Mouse (Mus musculus): ENCODE measurements around the gene Txnrd3.

Gene Txnrd3

GRCm38 (mm10) chr6:89655011-89655410, 11.2 kb downstream of the Txnrd3 start:
- DNase-seq (ENCODE audit: low spot score): no peak

- no peak for DNase-seq (ENCODE audit: low spot score)
These were observed 14.6 kb downstream of the Txnrd3 start for GRCm38 (mm10) chr6:89658342-89658741.

GRCm38 (mm10) chr6:89658931-89659330, 15.1 kb downstream of the Txnrd3 start:
- DNase-seq (ENCODE audit: low spot score): no peak

GRCm38 (mm10) chr6:89659692-89660423, 16.1 kb downstream of the Txnrd3 start:
- DNase-seq (ENCODE audit: low spot score): no peak

- DNase-seq (ENCODE audit: low spot score): no peak
These were observed 16.7 kb downstream of the Txnrd3 start for GRCm38 (mm10) chr6:89660490-89660889.

- DNase-seq (ENCODE audit: low spot score): no peak
These were observed 18.7 kb downstream of the Txnrd3 start for GRCm38 (mm10) chr6:89662521-89662920.

- no peak for DNase-seq (ENCODE audit: low spot score)
These were observed 21.4 kb downstream of the Txnrd3 start for GRCm38 (mm10) chr6:89665155-89665554.

GRCm38 (mm10) chr6:89665667-89666066, 21.9 kb downstream of the Txnrd3 start:
- DNase-seq (ENCODE audit: low spot score): no peak

- no peak for DNase-seq (ENCODE audit: low spot score)
These were observed 23.2 kb downstream of the Txnrd3 start for GRCm38 (mm10) chr6:89666976-89667375.

- DNase-seq (ENCODE audit: low spot score): no peak
These were observed 25.8 kb downstream of the Txnrd3 start for GRCm38 (mm10) chr6:89669556-89669955.

GRCm38 (mm10) chr6:89671431-89671830, 27.6 kb downstream of the Txnrd3 start:
- DNase-seq (ENCODE audit: low spot score): no peak

GRCm38 (mm10) chr6:89672641-89673040, 28.9 kb downstream of the Txnrd3 start:
- no peak for DNase-seq (ENCODE audit: low spot score)

- no peak for DNase-seq (ENCODE audit: low spot score)
These were observed 29.5 kb downstream of the Txnrd3 start for GRCm38 (mm10) chr6:89673135-89673780.

- DNase-seq (ENCODE audit: low spot score): no peak
These were observed 34.7 kb downstream of the Txnrd3 start for GRCm38 (mm10) chr6:89678522-89678921.

GRCm38 (mm10) chr6:89679291-89679835, 35.6 kb downstream of the Txnrd3 start:
- DNase-seq (ENCODE audit: low spot score): peak; percentile 42

GRCm38 (mm10) chr6:89680155-89680554, 36.4 kb downstream of the Txnrd3 start:
- DNase-seq (ENCODE audit: low spot score): peak; percentile 66

GRCm38 (mm10) chr6:89684231-89684630, 40.4 kb downstream of the Txnrd3 start:
- DNase-seq (ENCODE audit: low spot score): no peak

- no peak for DNase-seq (ENCODE audit: low spot score)
These were observed 43.3 kb downstream of the Txnrd3 start for GRCm38 (mm10) chr6:89687100-89687499.

- no peak for DNase-seq (ENCODE audit: low spot score)
These were observed 62.8 kb downstream of the Txnrd3 start for GRCm38 (mm10) chr6:89706624-89707023.

- no peak for DNase-seq (ENCODE audit: low spot score)
These were observed 63.5 kb downstream of the Txnrd3 start, which contains the start of gene Vmn1r40 for GRCm38 (mm10) chr6:89707240-89707639. TSS of gene Vmn1r40 (plus strand) at chr6:89707540.

- no peak for DNase-seq (ENCODE audit: low spot score)
These were observed 74.3 kb downstream of the Txnrd3 start for GRCm38 (mm10) chr6:89718051-89718450.

Measured in ovary, postnatal 10 days (tissue).